Mouse (Mus musculus) ES-Bruce4 (cell line): ENCODE measurements around the gene Med26.

Experiments
- CTCF ChIP-seq: IDR thresholded peaks from one replicate; pipeline ENCODE4 v1.8.1; 2011; ENCODE audit warnings: low read depth, low read length
- POLR2A ChIP-seq: IDR thresholded peaks from one replicate; pipeline ENCODE4 v1.8.1; 2011; ENCODE audit warnings: low read length; ENCODE audit not compliant: insufficient read depth

- no peak for TF ChIP-seq CTCF
- TF ChIP-seq POLR2A: no peak
Observed at GRCm38 (mm10) chr8:72445071-72445470, 103.0 kb downstream of the Med26 start.
